Mouse (Mus musculus) ES-Bruce4 (cell line): ENCODE data around the gene Cdc42ep2.
A peak's percentile ranks its signal among the peaks of the same experiment; 100 is the strongest.

Experiments used
- CTCF ChIP-seq: IDR thresholded peaks from one replicate; pipeline ENCODE4 v1.8.1; 2011; ENCODE audit warnings: low read depth, low read length
- EP300 ChIP-seq: IDR thresholded peaks from 2 replicates; pipeline ENCODE4 v1.6.1; 2011; ENCODE audit warnings: low read depth, low read length; ENCODE audit not compliant: insufficient read depth

GRCm38 (mm10) chr19:5923990-5924712 is 465 bp downstream of the Cdc42ep2 start:
- TF ChIP-seq CTCF = peak; percentile 82
- TF ChIP-seq EP300 = no peak
